Comparison of ENCODE assay signal across 19 mouse cellular contexts in genomic region chr13:46696788-46697187, GRCm38 (mm10). TPM values are rescaled to one million over a fixed set of nuclear protein-coding genes. Genes with fewer than 3 reads are reported as not detected.
A peak's percentile ranks its signal among the peaks of the same experiment; 100 is the strongest.
DNase-seq lines count a peak whose midpoint lies in the region; ATAC-seq and TF ChIP-seq lines count a peak whose summit lies in the region.
"Had no signal": no experiment of that assay in that cellular context is flagged by ENCODE, and none has a peak within 500 bp of the region (broad histone marks: within the 10 kb centered on the region; RNA-seq: fewer than 3 reads in every experiment).

No protein-coding gene starts in this region.

- no peak for TF ChIP-seq RAD21 in MEL (IDR thresholded peaks at IDR 0.05; ENCODE audit: low read depth, low read length)

- TF ChIP-seq EP300 in MEL (IDR thresholded peaks at IDR 0.05; ENCODE audit: low read depth in 1 of 2, low read length in 2 of 2), result peak; percentile 30 to 43; a peak in 3 of 4 replicates

- peaks cover 2 to 15% of the 10 kb centered on the region in 2 experiments; a peak in 3 of 4 replicates for H3K4me1 ChIP-seq in MEL (ENCODE audit: control insufficient read depth in 1 of 2, insufficient read depth in 2 of 2, low read length in 2 of 2)
- H3K4me1 ChIP-seq: embryonic facial prominence, embryonic 15.5 days; heart, embryonic 13.5 days; hindbrain, embryonic 10.5 days; midbrain, embryonic 15.5 days had no signal

- TF ChIP-seq POLR2A in MEL (IDR thresholded peaks at IDR 0.05; ENCODE audit: control insufficient read depth in 1 of 2, insufficient read depth in 1 of 2, low read depth in 1 of 2, low read length in 2 of 2, poor library complexity in 1 of 2), result 0 out of 4 replicates have a peak, but pooled peaks of 1 of the 2 experiments have one; percentile 28

- no peaks in the 10 kb centered on the region for H3K27me3 ChIP-seq in MEL (ENCODE audit: control insufficient read depth in 1 of 2, insufficient read depth in 2 of 2, low read length in 2 of 2)
- H3K27me3 ChIP-seq: embryonic facial prominence, embryonic 15.5 days; forebrain, embryonic 12.5 days; heart, embryonic 13.5 days; midbrain, embryonic 15.5 days had no signal

- DNase-seq in B cell, adult 2 months, result peak; percentile 28 to 32
- DNase-seq in MEL (ENCODE audit: low read depth, low spot score), result peak; percentile 62
- peak; percentile 47 to 68 for DNase-seq in lung, adult 18-20 months
- no peak for DNase-seq in thymus, postnatal 4 days
- no peak for DNase-seq in layer of hippocampus, adult 18-20 months (ENCODE audit: low spot score in 2 of 2)
- no peak for DNase-seq in frontal cortex, postnatal 14 days (ENCODE audit: low spot score in 2 of 2)
- DNase-seq: adrenal gland, postnatal 10 days; cerebellum, adult 9-11 months; gastrocnemius, postnatal 10 days; kidney, adult 8-10 months; thymus, postnatal 36 days had no signal

- H3K4me3 ChIP-seq in MEL (ENCODE audit: control insufficient read depth in 1 of 2, insufficient read depth in 1 of 2, low read depth in 2 of 2, low read length in 2 of 2), result no peak overlapping the region
- H3K4me3 ChIP-seq: embryonic facial prominence, embryonic 15.5 days; forebrain, embryonic 12.5 days; heart, embryonic 13.5 days; hindbrain, embryonic 10.5 days; layer of hippocampus, adult 2 months; midbrain, embryonic 15.5 days had no signal

- no peaks in the 10 kb centered on the region for H3K9me3 ChIP-seq in MEL (replicated peaks; ENCODE audit: insufficient read depth, low read length)
- H3K9me3 ChIP-seq: embryonic facial prominence, embryonic 15.5 days; forebrain, embryonic 12.5 days; heart, embryonic 13.5 days; hindbrain, embryonic 10.5 days; midbrain, embryonic 15.5 days had no signal

- no peak overlapping the region for H3K27ac ChIP-seq in MEL (ENCODE audit: control insufficient read depth, low read depth, low read length)
- H3K27ac ChIP-seq: embryonic facial prominence, embryonic 15.5 days; forebrain, embryonic 12.5 days; heart, embryonic 13.5 days; hindbrain, embryonic 10.5 days; layer of hippocampus, adult 2 months; midbrain, embryonic 15.5 days had no signal

- H3K79me2 ChIP-seq in MEL (ENCODE audit: control insufficient read depth, insufficient read depth, low read length, poor library complexity), result peaks cover 16% of the 10 kb centered on the region

- H3K9ac ChIP-seq in MEL (ENCODE audit: control insufficient read depth, low read depth, low read length, poor library complexity, severe bottlenecking), result no peak overlapping the region
- H3K9ac ChIP-seq: embryonic facial prominence, embryonic 15.5 days; forebrain, embryonic 12.5 days; heart, embryonic 13.5 days; midbrain, embryonic 15.5 days had no signal

- TF ChIP-seq CTCF in MEL (IDR thresholded peaks at IDR 0.05 in 2 of 3, conservative IDR thresholded peaks at IDR 0.05 in 1 of 3; ENCODE audit: control insufficient read depth in 1 of 3, insufficient read depth in 1 of 3, low read depth in 2 of 3, low read length in 3 of 3, poor library complexity in 1 of 3, severe bottlenecking in 1 of 3), result no peak

- peak; percentile 52 for ATAC-seq in megakaryocyte, adult 5-6 weeks (ENCODE audit: poor library complexity, severe bottlenecking)
- ATAC-seq: CD4-positive, CD25-positive, alpha-beta regulatory T cell, adult 4 months; midbrain, embryonic 15.5 days had no signal

- H3K36me3 ChIP-seq in MEL (ENCODE audit: control insufficient read depth in 1 of 2, insufficient read depth in 2 of 2, low read length in 2 of 2), result peaks cover 51 to 70% of the 10 kb centered on the region in 2 experiments
- H3K36me3 ChIP-seq: midbrain, embryonic 15.5 days had no signal

TF ChIP-seq in MEL, 35 proteins besides CTCF, POLR2A, EP300 and RAD21:
- TF ChIP-seq NELFE (IDR thresholded peaks at IDR 0.05; ENCODE audit: low read depth, low read length), result no peak
- no peak for TF ChIP-seq CHD1 (IDR thresholded peaks at IDR 0.05; ENCODE audit: low read depth, low read length)
- no peak for TF ChIP-seq GABPA (IDR thresholded peaks at IDR 0.05; ENCODE audit: low read depth, low read length)
- TF ChIP-seq ZMIZ1 (IDR thresholded peaks at IDR 0.05; ENCODE audit: low read depth, low read length), result no peak
- TF ChIP-seq GATA1 (IDR thresholded peaks at IDR 0.05; ENCODE audit: low read depth, low read length), result peak; percentile 45; the same call in 1 of the 2 replicates
- TF ChIP-seq ZKSCAN1 (IDR thresholded peaks at IDR 0.05; ENCODE audit: low read depth, low read length), result no peak
- TF ChIP-seq KAT2A (conservative IDR thresholded peaks at IDR 0.05; ENCODE audit: low read depth, low read length), result no peak
- TF ChIP-seq MEF2A (IDR thresholded peaks at IDR 0.05; ENCODE audit: extremely low read depth, insufficient replicate concordance, low read depth, low read length, poor library complexity, severe bottlenecking), result no peak
- TF ChIP-seq ETS1 (IDR thresholded peaks at IDR 0.05; ENCODE audit: low read depth, low read length), result no peak
- no peak for TF ChIP-seq E2F4 (IDR thresholded peaks at IDR 0.05; ENCODE audit: borderline replicate concordance, low read depth, low read length)
- TF ChIP-seq USF1 (IDR thresholded peaks at IDR 0.05; ENCODE audit: low read depth, low read length), result no peak
- no peak for TF ChIP-seq NRF1 (IDR thresholded peaks at IDR 0.05; ENCODE audit: insufficient read depth, low read depth, low read length, poor library complexity, severe bottlenecking)
- 0 out of 2 replicates have a peak, but pooled peaks have one; percentile 18 for TF ChIP-seq ELF1 (IDR thresholded peaks at IDR 0.05; ENCODE audit: low read depth, low read length)
- no peak for TF ChIP-seq MXI1 (IDR thresholded peaks at IDR 0.05; ENCODE audit: low read depth, low read length)
- no peak for TF ChIP-seq POLR2AphosphoS5 (IDR thresholded peaks at IDR 0.05; ENCODE audit: borderline replicate concordance, low read depth, low read length)
- no peak for TF ChIP-seq JUND (IDR thresholded peaks at IDR 0.05; ENCODE audit: low read depth, low read length)
- TF ChIP-seq ZC3H11A (IDR thresholded peaks at IDR 0.05; ENCODE audit: low read depth, low read length), result no peak
- TF ChIP-seq CHD2 (IDR thresholded peaks at IDR 0.05; ENCODE audit: low read length), result no peak
- peak; percentile 20; the same call in 1 of the 2 replicates for TF ChIP-seq SIN3A (IDR thresholded peaks at IDR 0.05; ENCODE audit: low read length)
- no peak for TF ChIP-seq MAFK (IDR thresholded peaks at IDR 0.05; ENCODE audit: borderline replicate concordance, low read depth, low read length)
- no peak for TF ChIP-seq MYB (IDR thresholded peaks at IDR 0.05; ENCODE audit: low read depth, low read length)
- TF ChIP-seq MAX (IDR thresholded peaks at IDR 0.05; ENCODE audit: low read length), result no peak
- no peak for TF ChIP-seq BHLHE40 (IDR thresholded peaks at IDR 0.05; ENCODE audit: borderline replicate concordance, low read depth, low read length)
- no peak for TF ChIP-seq HCFC1 (IDR thresholded peaks at IDR 0.05; ENCODE audit: low read depth, low read length)
- no peak for TF ChIP-seq SMC3 (IDR thresholded peaks at IDR 0.05; ENCODE audit: low read depth, low read length)
TF ChIP-seq in MEL: peak in this region for 3.

RNA-seq across cellular contexts. Expression of gene Fam8a1, which starts 27.5 kb away (rescaled TPM):
- 7.5 and 8.4 TPM in 2 replicates for total RNA-seq in MEL (2012; rRNA removed)
- 10 to 100 TPM in 1 of 2 experiments, not detected in 1; 16.5 TPM for polyA plus RNA-seq in MEL (2012; ENCODE audit: insufficient read depth in 1 of 2, insufficient read length in 2 of 2, low read depth in 1 of 2, low replicate concordance in 2 of 2, missing spikeins in 1 of 2)
- 13.9 and 23.6 TPM in 2 replicates for total RNA-seq in megakaryocyte, adult 5-6 weeks (2015)
- total RNA-seq in megakaryocyte, adult 5-6 weeks (2017), result 9.8 and 14.8 TPM in 2 replicates
- total RNA-seq in layer of hippocampus, adult 18-20 months (2021), result 10 to 100 TPM; 84.7 to 86.4 TPM

RNA-seq across cellular contexts. Expression of gene Nup153, which starts 31.0 kb away (rescaled TPM):
- 64.6 and 66.1 TPM in 2 replicates for total RNA-seq in MEL (2012; rRNA removed)
- 100 to 1,000 TPM in 1 of 2 experiments, 10 to 100 TPM in 1; 82.8 to 221 TPM for polyA plus RNA-seq in MEL (2012; ENCODE audit: insufficient read depth in 1 of 2, insufficient read length in 2 of 2, low read depth in 1 of 2, low replicate concordance in 2 of 2, missing spikeins in 1 of 2)
- 63.5 and 86.7 TPM in 2 replicates for total RNA-seq in megakaryocyte, adult 5-6 weeks (2015)
- total RNA-seq in megakaryocyte, adult 5-6 weeks (2017), result 52.0 and 57.3 TPM in 2 replicates
- total RNA-seq in layer of hippocampus, adult 18-20 months (2021), result 10 to 100 TPM; 57.5 to 58.6 TPM

Comparison
In these comparisons a context has a peak if more than half of its experiments do, and no peak if none do; other contexts are left out.
1. DNase-seq: peak in B cell, adult 2 months (2 of 2), MEL (single experiment) and lung, adult 18-20 months (2 of 2); none in thymus, postnatal 4 days (single experiment), layer of hippocampus, adult 18-20 months (0 of 2) and frontal cortex, postnatal 14 days (0 of 2).